Mouse (Mus musculus) retina, embryonic 14.5 days (tissue): ENCODE results near the gene Kdm7a.
A peak's percentile ranks its signal among the peaks of the same experiment; 100 is the strongest.

Experiments used
- DNase-seq: peaks from one replicate; pipeline ENCODE4 v3.0.0-alpha.2; 2015; ENCODE audit warnings: low spot score

The Kdm7a gene

DNA sequence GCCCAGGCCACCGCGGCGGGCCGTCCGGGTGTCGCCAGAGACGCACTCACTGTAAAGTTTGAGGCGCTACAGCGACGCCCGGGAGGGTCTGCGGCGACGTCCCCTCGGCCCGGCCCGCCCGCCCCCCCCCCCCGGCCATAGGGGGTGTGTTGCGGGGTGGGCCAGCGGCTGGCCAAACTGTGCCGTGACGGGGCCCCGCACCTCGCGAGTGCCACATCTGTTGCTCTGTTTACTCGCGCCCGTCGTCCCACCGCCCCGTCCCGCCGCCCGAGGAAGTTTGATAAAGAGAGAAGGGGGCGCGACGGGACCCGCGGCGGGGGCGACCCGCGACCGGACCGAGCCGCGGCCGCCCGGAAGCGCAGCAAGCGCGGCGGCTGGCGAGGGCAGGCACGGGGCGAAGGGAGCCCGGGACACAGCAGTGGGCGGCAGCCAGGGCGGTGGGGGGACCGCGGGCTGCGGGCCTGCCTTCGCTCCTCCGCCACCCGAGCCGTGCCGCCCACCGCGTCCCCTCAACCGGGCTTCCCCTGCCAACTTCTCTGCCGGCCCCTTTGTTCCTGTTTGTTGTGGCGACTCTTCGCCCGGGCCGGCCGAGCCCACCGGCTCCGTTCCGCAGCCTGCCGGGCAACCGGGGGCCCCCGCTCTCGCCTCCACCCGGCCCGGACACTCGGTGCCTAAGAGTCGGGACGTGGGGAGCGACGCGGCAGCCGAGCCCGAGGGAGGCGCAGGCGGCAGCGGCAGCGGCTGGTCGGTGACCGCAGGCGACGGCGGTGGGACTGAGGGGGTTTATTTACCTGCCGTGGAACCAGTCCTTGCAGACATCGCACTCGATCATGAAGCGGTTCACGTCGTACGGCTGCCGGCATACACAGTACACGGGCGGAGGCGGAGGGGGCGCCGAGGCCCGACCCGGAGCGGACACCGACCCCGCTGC, 674 bp downstream of the Kdm7a start:
- peak; percentile 34 for DNase-seq

DNA sequence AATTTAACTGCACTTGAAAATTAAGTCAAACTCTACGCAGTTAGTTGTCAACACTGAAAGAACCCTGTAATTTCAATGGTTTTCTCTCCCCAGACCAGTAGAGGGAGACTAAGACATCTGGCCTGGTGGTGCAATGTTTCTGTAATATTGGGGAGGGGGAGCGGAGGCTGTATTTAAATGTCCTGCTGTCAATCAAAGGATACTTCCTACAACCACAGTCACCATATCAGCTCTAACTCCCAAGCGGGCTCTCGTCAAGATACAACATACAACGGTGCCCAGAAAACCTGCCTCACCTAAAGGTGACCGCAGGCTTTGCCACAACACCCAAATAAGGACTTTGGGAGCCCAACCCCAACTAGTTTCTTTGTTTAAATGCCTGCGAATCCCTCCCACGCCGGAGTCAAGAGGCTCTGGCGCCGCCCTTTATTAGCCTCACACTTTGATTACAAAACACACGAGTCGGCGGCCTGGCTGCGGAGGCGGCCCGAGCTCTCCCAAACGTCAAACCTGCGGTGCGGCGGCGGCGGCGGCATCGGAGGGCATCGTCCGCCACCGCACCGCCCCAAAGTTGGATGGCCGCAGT, 1.4 kb downstream of the Kdm7a start:
- DNase-seq = peak; percentile 89

DNA sequence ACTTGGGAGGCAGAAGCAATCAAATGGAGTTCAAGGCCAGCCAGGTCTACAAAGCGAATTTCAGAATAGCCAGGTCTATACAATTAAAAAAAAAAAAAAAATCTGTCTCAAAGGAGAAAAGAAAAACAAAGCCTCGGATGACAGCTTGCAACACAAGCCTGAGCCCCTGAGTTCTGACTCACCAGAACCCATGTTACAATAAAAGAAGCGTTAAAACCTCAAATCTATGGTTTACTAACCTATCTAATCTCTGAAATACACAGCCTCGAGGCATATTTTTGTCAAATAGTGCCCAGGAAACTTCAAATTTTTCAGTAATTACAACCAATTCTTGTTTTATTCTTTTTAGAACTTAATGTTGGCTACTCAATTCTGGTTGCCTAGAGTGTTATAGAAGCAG, 2.1 kb downstream of the Kdm7a start:
- no peak for DNase-seq

DNA sequence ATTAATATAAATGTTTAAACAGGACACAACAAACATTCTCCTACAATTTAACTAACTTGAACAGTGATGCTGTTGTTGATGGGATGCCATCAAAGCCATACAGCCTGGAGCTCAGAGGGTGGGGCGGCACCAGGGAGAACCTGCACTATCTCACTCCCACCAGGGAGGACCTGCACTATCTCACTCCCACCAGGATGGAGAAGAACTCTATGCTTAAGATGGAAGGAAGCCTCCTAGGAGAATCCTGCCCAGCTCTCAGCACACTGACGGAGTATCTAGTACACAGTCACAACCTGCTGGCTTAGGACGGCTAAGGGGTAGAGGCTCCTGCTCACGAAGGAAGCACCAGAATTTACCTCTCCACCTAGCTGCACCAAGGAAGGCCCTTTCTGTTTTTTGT, 3.4 kb downstream of the Kdm7a start:
- no peak for DNase-seq

DNA sequence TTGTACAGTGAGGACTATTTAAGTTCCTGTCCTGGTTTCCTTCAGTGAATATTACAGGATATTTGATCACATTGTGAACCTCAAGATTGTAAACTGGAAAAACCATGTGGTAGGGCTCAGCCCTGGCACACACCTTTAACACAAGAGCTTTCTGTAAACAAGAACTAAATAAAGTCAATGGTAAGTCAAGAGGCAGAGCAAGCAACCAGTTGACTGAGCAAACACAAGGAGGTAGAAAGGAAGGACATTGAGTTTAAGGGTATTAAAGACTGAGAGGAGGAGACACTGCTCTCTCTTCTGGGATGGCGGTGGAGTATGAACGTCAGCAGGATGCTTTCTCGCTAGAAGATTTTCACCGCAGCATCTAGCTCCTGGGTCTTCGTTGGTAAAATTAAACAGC, 13.6 kb downstream of the Kdm7a start:
- no peak for DNase-seq

DNA sequence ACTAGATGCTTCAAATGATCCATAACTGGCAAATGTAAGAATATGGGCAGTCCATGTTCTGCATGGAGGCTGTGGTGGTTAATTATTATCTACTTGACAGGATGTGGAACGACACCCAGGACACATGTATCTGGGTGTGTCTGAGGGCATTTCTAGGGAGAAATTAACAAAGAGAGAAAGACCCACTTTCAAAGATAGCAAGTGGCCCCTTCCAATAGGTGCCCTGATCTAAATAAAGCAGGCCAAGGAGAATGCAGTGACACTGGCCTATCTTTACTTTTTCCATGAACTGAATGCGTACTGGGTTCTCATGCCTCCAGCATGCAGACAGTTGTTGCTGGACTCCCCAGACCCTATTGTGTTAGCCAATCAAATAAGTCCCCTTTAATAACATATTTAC, 15.1 kb downstream of the Kdm7a start:
- DNase-seq = no peak

DNA sequence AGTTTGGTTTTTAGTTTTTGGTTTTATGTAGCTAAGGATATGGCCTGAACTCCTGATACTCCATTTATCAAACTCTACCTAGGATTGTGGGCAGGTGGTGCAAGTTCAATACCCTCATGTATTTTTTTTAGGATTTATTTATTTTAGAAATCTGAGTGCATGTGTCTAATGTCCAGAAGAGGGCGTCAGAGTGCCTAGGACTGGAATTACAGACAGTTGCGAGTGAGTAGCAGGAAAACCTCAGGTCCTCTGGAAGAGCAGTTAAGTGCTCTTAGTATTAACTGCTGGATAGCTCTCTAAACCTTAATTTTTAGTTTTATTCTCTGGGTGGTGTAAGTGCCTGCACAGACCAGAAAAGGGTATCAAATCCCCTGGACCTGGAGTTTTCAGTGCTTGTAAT, 19.4 kb downstream of the Kdm7a start:
- DNase-seq = peak; percentile 34

DNA sequence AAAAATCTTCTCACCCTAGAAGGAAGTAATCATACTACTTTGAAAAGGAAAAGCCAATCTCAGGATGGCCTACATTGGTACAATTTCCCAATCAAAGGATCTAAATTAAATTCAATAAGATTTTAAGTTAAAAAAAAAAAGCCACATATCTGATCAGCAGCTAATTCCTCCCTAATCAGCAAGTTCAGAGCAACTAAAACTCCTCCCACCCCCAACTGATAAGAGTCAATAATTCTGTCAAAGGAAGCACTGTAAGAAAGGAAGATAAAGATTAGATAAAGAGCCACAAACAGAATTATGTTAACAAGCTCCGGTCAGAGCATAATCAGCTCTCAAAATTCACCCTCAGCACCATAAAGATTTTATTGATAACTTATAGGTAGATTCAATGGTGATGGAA, 37.5 kb downstream of the Kdm7a start:
- no peak for DNase-seq

DNA sequence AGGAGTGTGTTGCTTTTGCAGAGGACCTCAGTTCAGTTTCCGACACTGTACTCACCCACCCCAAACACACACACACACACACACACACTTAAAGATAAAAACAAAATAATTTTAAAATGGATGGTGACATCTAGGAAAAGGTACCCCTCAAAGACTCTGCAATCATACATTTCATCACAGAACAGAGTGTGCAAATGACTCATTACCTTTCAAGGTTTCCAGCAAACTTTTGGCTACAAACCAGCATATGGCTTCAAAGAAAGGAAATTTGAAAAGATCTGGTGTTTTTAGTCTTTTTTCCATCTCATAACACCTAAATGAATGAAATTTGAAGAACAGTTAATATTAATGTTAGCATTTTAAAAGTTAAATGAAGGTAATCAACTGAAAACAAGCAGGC, 41.7 kb downstream of the Kdm7a start:
- no peak for DNase-seq

DNA sequence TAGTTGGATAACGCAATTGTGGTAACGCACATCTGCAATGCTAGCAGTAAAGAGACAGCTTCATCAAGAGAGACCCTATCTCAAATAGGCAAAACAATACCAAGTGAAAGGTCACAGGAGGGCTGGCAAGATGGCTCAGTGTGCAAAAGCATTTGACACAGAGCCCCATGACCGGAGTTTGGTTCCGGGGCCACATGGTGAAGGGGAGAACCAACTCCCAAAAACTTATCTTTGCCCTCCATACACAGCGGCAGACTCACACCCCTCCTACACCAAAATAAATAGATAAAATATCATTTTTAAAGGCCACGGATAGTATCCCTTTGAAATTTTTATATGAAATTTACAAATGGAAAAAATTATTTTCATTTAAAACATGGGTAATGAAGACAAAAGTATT, 44.6 kb downstream of the Kdm7a start:
- no peak for DNase-seq

DNA sequence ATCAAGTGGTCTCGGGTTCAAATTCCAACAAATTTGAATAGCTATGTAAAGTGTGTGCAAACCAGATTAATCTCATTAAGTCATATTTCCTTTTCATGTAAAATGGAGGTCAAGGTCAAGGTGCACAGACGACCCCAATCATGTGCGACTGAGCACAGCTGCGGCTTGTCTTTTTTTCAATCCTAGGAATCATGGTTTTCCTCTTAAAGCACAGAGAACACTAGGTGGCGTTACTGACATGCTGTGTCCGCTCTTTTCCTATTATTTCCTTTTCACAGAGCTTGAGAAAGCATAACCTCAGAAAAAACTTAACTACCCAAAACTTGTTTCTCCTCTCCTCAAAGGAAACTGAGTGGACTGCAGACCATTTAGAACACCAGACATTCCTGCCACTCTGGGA, 60.5 kb downstream of the Kdm7a start:
- DNase-seq = peak; percentile 54

DNA sequence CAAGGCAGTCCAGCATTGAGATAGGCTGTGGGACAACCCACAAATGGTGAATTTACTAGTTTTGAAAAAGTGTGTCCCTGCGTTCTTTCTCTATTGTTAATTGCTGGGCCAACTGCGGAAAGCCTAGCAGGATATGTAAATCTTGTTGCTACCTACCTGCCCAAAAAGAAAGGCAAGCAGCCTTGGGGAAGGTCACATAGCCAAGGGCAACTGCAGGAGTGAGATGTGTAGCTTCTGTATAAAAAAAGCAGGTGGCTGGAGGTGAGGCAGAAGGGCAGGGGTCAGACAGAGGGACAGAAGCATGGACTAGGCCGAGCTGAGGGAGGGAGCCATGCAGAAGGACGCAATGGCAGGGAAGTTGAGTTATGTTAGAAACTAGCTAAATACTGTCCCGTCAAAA, 74.0 kb downstream of the Kdm7a start:
- no peak for DNase-seq

DNA sequence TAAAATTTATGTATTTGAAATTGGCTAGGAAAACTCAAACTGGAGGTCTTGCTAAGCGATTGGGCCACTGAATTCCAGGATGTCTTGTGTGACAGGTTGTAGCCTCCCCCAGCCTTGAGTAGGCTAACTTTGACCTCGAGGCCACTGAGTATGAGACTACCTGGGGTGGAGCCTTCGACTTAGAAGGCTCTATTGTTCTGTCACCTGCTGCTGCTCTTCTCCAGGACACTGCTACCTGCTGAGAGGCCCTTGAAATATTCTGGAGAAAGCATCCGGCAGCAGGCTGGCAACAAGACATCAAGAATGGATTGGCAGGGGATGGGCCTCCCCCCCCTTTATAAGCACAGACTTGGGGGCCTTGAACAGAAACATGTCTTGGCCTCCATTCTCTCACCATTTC, 75.1 kb downstream of the Kdm7a start:
- no peak for DNase-seq

DNA sequence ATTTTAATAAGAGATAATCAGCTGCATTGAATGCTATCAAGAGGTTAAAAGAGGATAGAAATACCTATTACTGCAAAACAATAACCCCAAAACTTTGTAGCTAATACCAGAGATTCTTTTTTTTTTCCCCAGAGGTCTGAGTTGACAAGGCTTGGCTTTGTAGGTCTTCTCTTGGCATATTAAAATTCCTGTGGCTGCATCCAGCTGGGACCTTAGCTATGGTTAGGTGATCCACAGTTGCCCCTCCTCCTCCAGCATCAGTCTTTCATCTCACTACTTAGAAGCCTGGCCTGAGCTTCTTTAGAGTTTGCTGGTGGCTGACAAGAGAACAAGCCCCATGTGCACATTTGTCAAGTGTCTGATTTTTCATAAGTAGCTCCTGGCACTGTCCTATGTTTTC, 81.9 kb downstream of the Kdm7a start:
- no peak for DNase-seq

DNA sequence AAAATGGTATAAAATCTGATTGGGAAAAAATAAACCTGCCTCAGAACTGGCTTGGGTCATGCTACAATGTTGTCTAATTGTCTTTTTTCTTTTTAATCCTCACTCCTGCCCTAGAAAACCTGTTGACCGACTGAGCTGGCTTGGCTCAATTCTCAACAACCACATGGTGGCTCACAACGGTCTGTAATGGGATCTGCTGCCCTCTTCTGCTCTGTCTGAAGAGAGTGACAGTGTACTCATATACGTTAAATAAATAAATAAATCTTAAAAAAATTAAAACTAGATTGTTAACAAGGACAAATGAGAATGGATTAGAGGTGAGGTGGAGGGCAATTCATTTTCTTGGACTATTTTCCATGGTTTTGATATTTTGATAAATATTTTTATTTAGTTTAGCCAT, 85.9 kb downstream of the Kdm7a start:
- DNase-seq = no peak

DNA sequence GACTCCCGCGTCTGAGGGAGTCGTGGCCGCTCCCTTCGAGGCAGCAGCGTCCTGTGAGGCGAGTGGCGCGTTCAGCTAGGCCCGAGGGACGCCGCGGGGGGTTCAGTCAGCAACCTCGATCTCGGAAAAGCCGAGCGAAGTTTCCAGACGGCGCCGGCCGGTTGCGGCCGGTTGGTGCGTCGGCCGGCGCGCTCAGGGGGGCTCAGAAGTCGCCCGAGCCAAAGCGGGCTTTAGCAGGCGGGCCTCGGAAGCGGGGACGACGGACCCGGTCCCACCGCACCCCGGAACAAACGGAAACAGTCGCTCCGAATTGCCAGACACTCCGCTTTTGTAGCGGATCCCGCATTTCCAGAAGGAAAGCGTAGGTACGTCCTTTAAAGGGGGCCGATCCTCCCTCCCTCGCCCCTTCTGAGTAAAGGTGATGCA, 88.1 kb downstream of the Kdm7a start:
- DNase-seq = peak; percentile 65

DNA sequence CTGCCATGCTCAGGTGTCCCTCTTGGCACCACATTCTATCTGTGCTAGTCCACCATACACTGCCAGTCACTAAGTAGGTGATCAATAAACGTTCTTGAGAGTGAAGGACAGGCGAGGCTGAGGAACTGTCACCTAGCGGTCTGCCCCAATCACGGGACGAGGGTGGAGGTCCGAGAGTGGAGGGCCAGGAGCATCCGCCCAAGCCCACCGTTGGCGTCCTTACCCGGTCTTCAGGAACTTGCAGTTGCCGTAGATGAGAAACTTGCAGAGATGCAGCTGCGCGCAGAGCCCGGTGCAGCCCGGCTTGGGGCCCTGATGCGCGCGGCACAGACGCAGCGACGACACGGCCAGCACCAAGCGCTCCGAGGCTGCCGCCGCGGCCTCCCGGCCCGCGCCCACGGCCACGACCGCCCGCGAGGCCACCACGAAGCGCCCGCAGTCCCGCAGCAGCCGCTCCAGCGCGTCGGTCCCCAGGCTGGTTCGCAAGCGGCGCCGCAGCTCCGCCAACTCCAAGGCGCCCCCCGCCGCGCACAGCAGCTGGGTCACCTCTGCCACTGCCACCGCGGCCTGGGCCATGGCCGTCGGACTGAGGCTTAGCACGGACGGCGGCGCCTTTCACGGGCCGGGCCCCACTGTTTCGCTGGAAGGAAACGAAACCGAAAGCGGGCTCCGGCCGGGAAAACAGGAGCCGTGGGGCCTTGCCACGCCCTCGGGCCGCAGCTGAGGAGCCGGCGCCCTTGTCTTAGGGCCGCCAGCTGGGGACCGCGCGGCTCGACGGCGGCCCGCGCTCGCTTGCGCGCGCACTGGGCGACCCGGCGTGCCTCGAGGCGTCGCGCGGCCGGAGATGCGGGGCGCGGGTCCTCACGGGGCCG, 88.8 kb downstream of the Kdm7a start, which contains the start of gene Parp12:
Parp12 (minus strand) TSS at position 766 of the 872 bp plus-strand sequence.
- peak; percentile 72 for DNase-seq

DNA sequence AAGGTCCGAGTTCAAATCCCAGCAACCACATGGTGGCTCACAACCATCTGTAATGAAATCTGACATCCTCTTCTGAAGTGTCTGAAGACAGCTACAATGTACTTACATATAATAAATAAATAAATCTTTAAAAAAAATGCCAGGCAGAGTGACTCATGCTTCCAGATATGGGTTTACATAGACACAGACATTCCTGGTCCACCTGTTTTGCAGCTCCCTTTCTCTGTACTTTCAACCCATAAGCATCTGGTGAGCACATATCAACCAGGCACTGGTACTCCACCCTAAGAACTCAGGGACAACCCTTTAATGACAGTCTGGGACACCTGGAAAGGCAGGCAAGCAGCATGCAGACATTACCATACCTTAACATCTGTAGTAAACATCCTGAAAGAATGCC, 91.2 kb downstream of the Kdm7a start:
- DNase-seq = no peak

DNA sequence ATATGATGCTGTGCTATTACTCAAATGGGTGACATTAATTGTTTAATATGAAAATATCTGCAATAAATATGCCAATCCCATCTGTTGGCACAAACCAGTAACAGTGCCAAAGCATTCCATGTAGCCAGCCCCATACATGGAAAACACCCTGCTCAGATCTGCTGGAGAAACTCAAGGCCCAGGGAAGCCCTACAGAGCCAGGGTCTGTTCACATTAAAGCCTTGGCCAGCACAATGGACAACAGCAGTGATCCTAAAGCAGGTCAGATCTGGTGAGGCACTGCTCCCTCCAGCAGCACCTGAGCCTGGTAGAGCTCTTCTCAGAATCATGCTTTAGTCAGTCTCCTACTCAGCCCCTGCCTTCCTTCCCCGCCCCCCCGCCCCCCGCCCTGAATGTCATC, 93.4 kb downstream of the Kdm7a start:
- no peak for DNase-seq

DNA sequence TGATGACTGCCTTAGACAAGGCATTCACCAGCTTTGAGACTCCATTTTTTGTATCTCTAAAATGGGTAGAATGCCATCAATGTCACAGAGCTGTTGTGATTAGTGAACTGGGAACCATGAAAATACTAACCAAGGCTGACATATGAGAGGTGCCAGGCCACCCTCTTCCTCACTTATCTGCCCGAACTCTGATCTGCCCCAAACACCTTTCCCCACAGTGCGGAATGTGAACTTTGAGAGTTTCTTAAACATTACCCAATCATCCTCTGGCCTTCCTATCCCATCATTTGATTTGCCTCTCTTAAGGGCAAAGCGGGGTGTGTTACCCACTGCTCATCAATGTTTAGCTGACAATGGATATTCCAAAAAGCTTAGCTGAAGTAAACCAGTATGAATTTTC, 93.9 kb downstream of the Kdm7a start:
- no peak for DNase-seq

DNA sequence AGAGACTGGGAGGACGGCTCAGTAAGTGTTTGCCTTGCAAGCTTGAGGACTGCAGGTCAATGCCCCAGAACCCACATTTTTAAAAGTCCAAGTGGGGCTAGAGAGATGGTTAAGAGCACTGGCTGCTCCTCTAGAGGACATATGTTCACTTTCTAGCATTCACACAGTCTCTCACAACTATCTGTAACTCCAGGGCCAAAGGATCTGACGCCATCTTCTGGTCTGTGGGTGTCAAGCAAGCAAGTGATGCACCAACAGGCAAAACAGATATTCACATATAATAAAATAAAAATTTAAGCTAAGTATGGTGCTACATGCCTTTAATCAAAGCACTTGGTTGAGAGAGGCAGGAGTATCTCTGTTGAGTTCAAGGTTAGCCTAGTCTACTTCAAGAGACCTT, 99.8 kb downstream of the Kdm7a start:
- no peak for DNase-seq

DNA sequence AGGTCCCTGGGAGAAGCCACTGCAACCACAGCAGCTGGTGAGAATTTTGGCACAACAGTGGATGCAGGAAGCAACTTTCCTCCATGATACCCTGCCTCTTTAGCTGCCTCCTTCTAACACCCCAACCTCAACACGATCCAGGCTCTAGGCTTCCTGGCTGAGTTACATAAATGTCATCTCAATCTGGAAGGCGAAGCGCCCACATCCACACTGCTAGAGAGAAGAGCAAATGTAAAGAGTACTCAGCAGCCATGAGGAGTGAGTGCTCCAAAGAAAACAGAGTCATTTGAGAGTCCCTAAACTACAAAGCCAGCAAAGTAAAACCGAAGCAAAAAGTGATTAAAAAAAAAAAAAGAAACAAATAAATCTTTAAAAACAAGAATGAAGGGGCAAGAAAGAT, 102.0 kb downstream of the Kdm7a start:
- no peak for DNase-seq
